Mouse (Mus musculus) bone marrow, adult 2 months (tissue): ENCODE data around the gene Proser3. TPM values are rescaled to one million over a fixed set of nuclear protein-coding genes. Genes with fewer than 3 reads are reported as not detected.
A peak's percentile ranks its signal among the peaks of the same experiment; 100 is the strongest.

Experiments
- H3K27ac ChIP-seq: fragments of 200-500 bp; 2 replicates; pipeline ENCODE4 v1.5.1; 2012; ENCODE audit warnings: low read depth, mild to moderate bottlenecking, control low read depth, inconsistent platforms, low read length; ENCODE audit not compliant: control insufficient read depth, poor library complexity, insufficient read depth
- H3K4me1 ChIP-seq: fragments of 200-500 bp; 2 replicates; pipeline ENCODE4 v1.6.1; 2011; ENCODE audit warnings: low read length; ENCODE audit not compliant: control insufficient read depth, insufficient read depth
- H3K4me3 ChIP-seq: fragments of 200-500 bp; replicated peaks from 2 replicates; pipeline ENCODE3; 2011; ENCODE audit warnings: mild to moderate bottlenecking, low read depth, low read length, control low read depth; ENCODE audit not compliant: control insufficient read depth
- CTCF ChIP-seq: fragments of 200-500 bp; IDR thresholded peaks from 2 replicates; pipeline ENCODE4 v1.5.1; 2011; ENCODE audit warnings: low read length, control low read depth; ENCODE audit not compliant: control insufficient read depth, insufficient read depth
- POLR2A ChIP-seq: fragments of 200-500 bp; IDR thresholded peaks from 2 replicates; pipeline ENCODE4 v1.6.1; 2011; ENCODE audit warnings: low read depth, mild to moderate bottlenecking, control low read depth, low read length, borderline replicate concordance; ENCODE audit not compliant: control insufficient read depth
- WGBS: fragments of 180-500 bp; shearing (Covaris S2); methylation state at CpG from one replicate; pipeline ENCODE4 v1.1.7; 2018; 5-methylcytosine and 5-hydroxymethylcytosine counted together
- polyA plus RNA-seq: library from polyadenylated mRNA; stranded (reverse); fragments of >200 nt; gene quantifications from 2 replicates; pipeline ENCODE4 v1.2.4, GENCODE M21; 2011; ENCODE audit warnings: low replicate concordance; ENCODE audit not compliant: missing spikeins, insufficient read depth, insufficient read length

Proser3 gene
- polyA plus RNA-seq, 1 experiment: 12.8 TPM

DNA sequence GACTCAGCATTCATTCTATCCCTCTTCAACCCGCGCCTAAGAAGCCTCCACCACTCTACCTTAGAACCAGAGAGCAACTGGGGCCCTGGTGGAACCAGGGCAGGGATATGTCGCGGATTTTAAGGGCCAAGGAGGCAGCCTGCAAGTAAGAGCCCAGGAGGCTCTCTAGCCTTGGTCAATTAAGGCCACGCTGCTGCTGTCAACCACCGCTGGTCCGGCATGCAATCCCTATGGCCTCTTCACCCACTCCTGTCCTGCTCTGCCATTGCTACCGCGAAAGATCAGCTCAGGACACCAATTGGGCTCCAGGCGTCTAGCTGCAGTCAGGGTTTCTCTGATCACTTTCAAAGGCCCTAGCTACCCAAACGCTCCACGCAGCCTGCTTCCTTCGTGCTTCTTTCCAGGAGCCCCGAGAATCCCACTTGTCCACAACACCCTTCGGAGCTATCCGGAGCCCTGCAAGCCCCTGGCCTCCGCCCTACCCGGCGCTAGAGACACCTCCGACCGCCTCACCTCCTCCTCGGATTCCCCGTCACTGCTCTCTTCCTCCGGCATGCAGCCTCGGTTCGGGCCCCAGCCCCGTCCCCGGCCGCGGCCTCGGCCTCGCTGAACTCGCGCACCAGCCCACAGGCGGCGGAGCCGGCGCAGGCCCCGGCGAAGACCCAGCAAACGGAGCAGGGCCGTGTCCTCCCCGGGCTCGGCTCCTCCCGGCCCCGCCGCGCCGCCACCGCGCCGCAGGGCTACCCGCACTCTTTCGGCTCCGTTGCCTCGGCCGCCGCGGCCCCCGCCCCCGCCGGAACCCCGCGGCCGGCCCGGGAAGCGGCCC, 36.0 kb upstream of the Proser3 start:
- Histone ChIP-seq H3K27ac (peak overlapping the region; percentile 90), H3K4me1 (peaks cover under 1% of the 10 kb centered on the region; the same call in 1 of the 2 replicates), H3K4me3 (peak overlapping the region; percentile 96)
- no peak for TF ChIP-seq POLR2A
- no peak for TF ChIP-seq CTCF
- WGBS: 1% methylated on average over 67 of the region's 67 CpGs

DNA sequence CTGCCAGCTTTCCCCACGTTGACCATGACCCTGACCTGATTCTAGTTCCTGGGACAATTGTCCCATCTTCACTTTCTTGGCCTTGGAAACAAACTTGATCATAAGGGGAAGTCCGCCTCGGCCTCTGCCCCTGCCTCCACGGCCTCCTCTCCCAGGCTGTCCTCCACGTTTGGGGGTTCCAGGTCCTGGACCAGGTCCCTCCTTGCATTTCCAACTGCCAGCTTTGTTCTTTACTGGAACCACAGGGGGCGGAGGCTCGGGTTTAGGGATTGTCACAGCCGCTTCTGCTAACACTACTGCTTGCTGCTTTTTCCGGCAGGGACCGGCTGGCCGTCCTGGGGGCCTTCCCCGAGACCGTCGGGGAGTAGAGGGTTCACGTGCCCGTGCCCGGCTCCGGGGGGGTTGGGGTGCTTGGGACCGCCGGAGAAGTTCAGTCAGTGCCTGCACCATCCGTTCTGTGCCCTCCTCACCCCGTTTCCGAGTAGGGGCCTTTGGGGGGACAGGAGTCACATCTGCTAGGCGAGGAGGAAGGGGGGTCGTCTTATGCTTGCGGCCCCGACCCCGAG, 34.4 kb upstream of the Proser3 start:
- Histone ChIP-seq H3K4me3 (no peak overlapping the region), H3K4me1 (no peaks in the 10 kb centered on the region), H3K27ac (no peak overlapping the region; the same call in 1 of the 2 replicates)
- TF ChIP-seq POLR2A (no peak), CTCF (no peak)
- 93% methylated on average over 28 of the region's 28 CpGs for WGBS

DNA sequence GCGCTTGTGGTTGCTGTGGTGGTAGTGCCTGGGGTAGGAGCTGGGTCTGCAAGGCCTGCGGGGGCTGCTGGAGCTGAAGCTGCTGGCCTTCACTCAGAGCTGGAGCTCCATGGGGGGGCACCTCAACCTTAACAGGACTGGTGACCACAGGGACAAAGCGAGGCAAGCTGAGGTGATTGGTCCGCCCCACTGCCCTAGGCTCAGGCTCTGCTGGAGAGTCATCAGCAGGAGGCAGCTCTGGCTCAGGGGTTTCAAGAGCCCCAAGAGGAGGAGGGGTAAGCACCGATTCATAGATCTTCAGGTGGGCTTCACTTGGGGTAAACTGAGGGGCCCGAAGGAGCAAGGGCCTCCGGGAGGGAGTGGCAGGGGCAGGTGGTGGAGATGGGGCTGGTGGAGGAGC, 33.1 kb upstream of the Proser3 start:
- WGBS: 94% methylated on average over 7 of the region's 7 CpGs
- TF ChIP-seq CTCF (no peak), POLR2A (peak; percentile 20; the same call in 1 of the 2 replicates)
- Histone ChIP-seq H3K4me1 (no peaks in the 10 kb centered on the region), H3K4me3 (no peak overlapping the region), H3K27ac (no peak overlapping the region)

DNA sequence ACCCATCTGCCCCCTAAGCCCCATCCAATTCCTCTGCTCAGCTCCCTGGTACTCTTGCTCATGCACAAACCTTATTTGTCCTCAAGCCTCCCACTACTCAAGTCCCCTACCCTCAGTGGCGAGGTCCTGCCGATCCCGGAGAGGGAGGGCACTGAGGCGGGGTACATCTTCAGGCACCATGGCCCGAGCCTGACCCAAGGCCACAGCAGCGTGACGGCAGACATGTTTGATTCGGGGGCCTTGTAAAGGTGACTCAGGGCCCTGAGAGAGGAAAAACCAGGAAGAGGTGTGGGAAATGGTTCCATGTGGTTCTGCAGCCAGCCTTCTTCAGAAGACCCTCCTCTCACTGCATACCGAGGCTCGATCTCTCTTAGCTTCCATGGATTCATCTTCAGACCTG, 32.2 kb upstream of the Proser3 start:
- no peak overlapping the region for H3K27ac ChIP-seq
- WGBS: 95% methylated on average over 10 of the region's 10 CpGs
- H3K4me1 ChIP-seq: no peaks in the 10 kb centered on the region
- no peak overlapping the region for H3K4me3 ChIP-seq
- TF ChIP-seq CTCF (no peak), POLR2A (no peak)

DNA sequence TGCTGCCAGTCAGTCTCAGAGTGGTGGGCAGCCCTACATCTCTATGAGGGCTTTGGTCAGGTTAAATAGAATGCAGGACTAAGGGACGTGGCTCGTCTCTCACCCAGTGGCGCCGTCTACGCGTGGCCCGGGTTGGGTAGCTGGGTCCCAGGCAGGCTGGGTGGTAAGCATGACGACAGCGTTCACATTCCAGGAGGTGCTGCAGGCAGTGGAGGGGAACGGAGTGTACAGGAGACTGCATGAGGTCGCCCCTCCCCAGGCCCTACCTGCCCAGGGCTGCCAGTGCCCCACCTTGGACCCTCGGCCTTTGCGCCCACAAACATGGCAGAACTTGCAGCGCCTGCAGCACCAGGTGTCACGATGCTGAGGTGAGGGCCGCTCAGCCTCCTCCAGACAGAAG, 29.4 kb upstream of the Proser3 start:
- Histone ChIP-seq H3K27ac (no peak overlapping the region), H3K4me1 (no peaks in the 10 kb centered on the region), H3K4me3 (no peak overlapping the region)
- TF ChIP-seq POLR2A: no peak
- no peak for TF ChIP-seq CTCF
- WGBS: 96% methylated on average over 16 of the region's 16 CpGs

DNA sequence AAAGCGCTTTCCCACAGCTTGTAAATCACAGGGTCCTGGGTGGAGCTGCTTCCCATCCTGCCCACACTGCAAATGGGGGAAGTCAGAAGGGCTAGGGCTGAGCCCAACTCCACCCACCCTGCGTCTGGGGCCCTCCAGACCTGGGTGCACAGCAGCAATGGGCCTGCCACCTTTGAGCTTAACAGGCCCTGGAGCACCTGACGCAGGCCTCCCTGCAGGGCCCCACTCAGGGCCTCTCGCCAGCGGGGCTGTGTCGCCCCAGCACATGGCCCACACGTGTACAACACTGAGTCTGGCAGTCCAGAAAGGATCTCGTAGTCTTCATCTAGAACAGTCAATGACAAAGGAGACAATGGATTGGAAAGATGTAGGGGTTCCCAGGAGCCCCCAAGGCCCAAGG, 27.9 kb upstream of the Proser3 start:
- no peak overlapping the region for H3K4me3 ChIP-seq
- no peaks in the 10 kb centered on the region for H3K4me1 ChIP-seq
- WGBS: 92% methylated on average over 8 of the region's 8 CpGs
- H3K27ac ChIP-seq: no peak overlapping the region
- TF ChIP-seq CTCF (no peak), POLR2A (no peak)

DNA sequence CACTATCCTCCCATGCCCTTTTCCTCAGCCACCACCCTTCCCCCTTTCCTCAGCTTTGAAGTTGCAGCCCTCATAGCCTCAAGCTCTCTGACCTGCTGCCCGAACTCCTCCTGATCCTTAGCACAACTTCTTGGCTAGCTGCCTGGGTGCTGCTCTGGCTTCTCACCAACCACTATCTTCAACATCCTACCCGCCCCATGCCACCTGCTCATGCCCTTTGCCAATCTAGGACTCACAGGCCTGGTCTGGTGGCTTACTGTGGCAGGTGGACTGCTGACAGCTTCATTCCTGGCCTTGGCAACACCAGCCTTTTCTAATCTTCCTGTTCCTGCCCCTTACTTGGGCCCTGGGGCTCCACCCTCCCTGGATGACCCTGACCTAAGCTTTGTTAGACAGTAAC, 20.9 kb upstream of the Proser3 start:
- peak overlapping the region; percentile 61 for H3K27ac ChIP-seq
- no peaks in the 10 kb centered on the region; the same call in 1 of the 2 replicates for H3K4me1 ChIP-seq
- TF ChIP-seq POLR2A: no peak
- no peak for TF ChIP-seq CTCF
- no peak overlapping the region for H3K4me3 ChIP-seq
- WGBS: 62% methylated on average over 2 of the region's 2 CpGs

DNA sequence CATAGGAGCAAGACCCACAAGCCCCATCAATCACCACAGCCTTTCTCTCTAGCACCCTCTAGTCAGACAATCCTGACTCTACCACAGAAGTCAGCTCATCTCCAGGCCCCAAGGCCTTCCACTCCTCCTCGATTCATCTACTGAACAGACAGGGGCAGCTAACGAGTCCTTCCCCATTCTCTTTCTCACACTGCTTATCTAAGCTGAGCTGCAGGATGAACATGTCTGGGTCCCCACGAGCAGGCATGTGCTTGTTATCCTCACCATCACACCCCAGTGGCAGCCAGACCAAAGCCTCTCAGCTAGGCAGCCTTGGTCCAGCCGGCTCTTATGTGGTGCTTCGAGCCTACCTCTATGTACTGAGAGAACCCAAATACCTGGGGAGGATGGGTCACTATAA, 20.3 kb upstream of the Proser3 start:
- no peak for TF ChIP-seq POLR2A
- 60% methylated on average over 5 of the region's 5 CpGs for WGBS
- no peak overlapping the region for H3K4me3 ChIP-seq
- H3K27ac ChIP-seq: peak overlapping the region; percentile 61
- no peaks in the 10 kb centered on the region; the same call in 1 of the 2 replicates for H3K4me1 ChIP-seq
